ENCODE assay signal across 11 mouse cellular contexts in genomic region chr4:89146291-89146690, GRCm38 (mm10). TPM values are rescaled to one million over a fixed set of nuclear protein-coding genes. Genes with fewer than 3 reads are reported as not detected.
DNase-seq lines count a peak whose midpoint lies in the region; ATAC-seq lines count a peak whose summit lies in the region.
"Had no signal": no experiment of that assay in that cellular context is flagged by ENCODE, and none has a peak within 500 bp of the region (broad histone marks: within the 10 kb centered on the region; RNA-seq: fewer than 3 reads in every experiment).

No protein-coding gene starts in this region.

- peaks cover 4% of the 10 kb centered on the region; the same call in 1 of the 2 replicates for H3K4me1 ChIP-seq in forebrain, embryonic 10.5 days
- no peaks in the 10 kb centered on the region for H3K4me1 ChIP-seq in forebrain, embryonic 16.5 days (replicated peaks; ENCODE audit: control insufficient read depth, insufficient read depth, low read length)
- peaks cover under 1% of the 10 kb centered on the region for H3K4me1 ChIP-seq in liver, embryonic 11.5 days (replicated peaks; ENCODE audit: control insufficient read depth, insufficient read depth, low read length)
- peaks cover 11% of the 10 kb centered on the region for H3K4me1 ChIP-seq in liver, embryonic 12.5 days
- H3K4me1 ChIP-seq: embryonic facial prominence, embryonic 12.5 days; lung, embryonic 15.5 days had no signal

- no peaks in the 10 kb centered on the region for H3K27me3 ChIP-seq in forebrain, embryonic 10.5 days (ENCODE audit: poor library complexity, severe bottlenecking)
- H3K27me3 ChIP-seq in forebrain, embryonic 16.5 days (replicated peaks; ENCODE audit: control insufficient read depth, insufficient read depth, low read length) = no peaks in the 10 kb centered on the region
- no peaks in the 10 kb centered on the region for H3K27me3 ChIP-seq in liver, embryonic 11.5 days (replicated peaks; ENCODE audit: control insufficient read depth, insufficient read depth, low read length)
- H3K27me3 ChIP-seq in liver, embryonic 12.5 days (replicated peaks) = no peaks in the 10 kb centered on the region
- H3K27me3 ChIP-seq: CH12.LX; embryonic facial prominence, embryonic 12.5 days; lung, embryonic 15.5 days had no signal

- H3K9me3 ChIP-seq in forebrain, embryonic 10.5 days = no peaks in the 10 kb centered on the region
- H3K9me3 ChIP-seq in forebrain, embryonic 16.5 days (ENCODE audit: control insufficient read depth, low read length) = no peaks in the 10 kb centered on the region
- no peaks in the 10 kb centered on the region for H3K9me3 ChIP-seq in liver, embryonic 11.5 days (ENCODE audit: control insufficient read depth, low read length)
- no peaks in the 10 kb centered on the region for H3K9me3 ChIP-seq in liver, embryonic 12.5 days (replicated peaks)
- H3K9me3 ChIP-seq: embryonic facial prominence, embryonic 12.5 days; lung, embryonic 15.5 days had no signal

- H3K27ac ChIP-seq in forebrain, embryonic 10.5 days = no peak overlapping the region
- no peak overlapping the region for H3K27ac ChIP-seq in forebrain, embryonic 16.5 days (ENCODE audit: low read length)
- H3K27ac ChIP-seq in liver, embryonic 11.5 days (ENCODE audit: low read depth, low read length) = no peak overlapping the region
- no peak overlapping the region for H3K27ac ChIP-seq in liver, embryonic 12.5 days
- H3K27ac ChIP-seq: embryonic facial prominence, embryonic 12.5 days; lung, embryonic 15.5 days had no signal

- peaks cover 79% of the 10 kb centered on the region for H3K36me3 ChIP-seq in forebrain, embryonic 10.5 days (replicated peaks)
- peaks cover 4% of the 10 kb centered on the region; the same call in 1 of the 2 replicates for H3K36me3 ChIP-seq in forebrain, embryonic 16.5 days (ENCODE audit: control insufficient read depth, insufficient read depth)
- peaks cover 10% of the 10 kb centered on the region; the same call in 1 of the 2 replicates for H3K36me3 ChIP-seq in liver, embryonic 11.5 days (ENCODE audit: control insufficient read depth, insufficient read depth, low read length)
- H3K36me3 ChIP-seq in liver, embryonic 12.5 days = peaks cover 52% of the 10 kb centered on the region

- no peak overlapping the region for H3K9ac ChIP-seq in forebrain, embryonic 16.5 days (replicated peaks; ENCODE audit: low read depth, low read length)
- H3K9ac ChIP-seq in liver, embryonic 11.5 days (ENCODE audit: low read depth, low read length) = no peak overlapping the region
- H3K9ac ChIP-seq in liver, embryonic 12.5 days = no peak overlapping the region
- H3K9ac ChIP-seq: embryonic facial prominence, embryonic 12.5 days; lung, embryonic 15.5 days had no signal

- WGBS in forebrain, embryonic 10.5 days = 51% methylated on average over 3 of the region's 3 CpGs
- 48% methylated on average over 3 of the region's 3 CpGs for WGBS in forebrain, embryonic 16.5 days
- 33% methylated on average over 3 of the region's 3 CpGs for WGBS in liver, embryonic 11.5 days
- 42% methylated on average over 3 of the region's 3 CpGs for WGBS in liver, embryonic 12.5 days (ENCODE audit: insufficient replicate concordance)

- no peak for ATAC-seq in forebrain, embryonic 16.5 days
- ATAC-seq in liver, embryonic 11.5 days (replicated peaks; ENCODE audit: low FRiP score) = no peak
- ATAC-seq in liver, embryonic 12.5 days = no peak
- ATAC-seq in megakaryocyte, adult 5-6 weeks (ENCODE audit: poor library complexity, severe bottlenecking) = peak; percentile 71

- DNase-seq in forebrain, embryonic 10.5 days (ENCODE audit: extremely low spot score, low spot score) = peak; percentile 10
- DNase-seq in liver, embryonic 11.5 days (ENCODE audit: low spot score) = peak; percentile 19
- DNase-seq in brain, adult 2 months (ENCODE audit: low read depth, low spot score) = peak; percentile 57
- no peak for DNase-seq in right cerebral cortex, adult 18-20 months
- DNase-seq in cerebellum, postnatal 4 days (ENCODE audit: low spot score in 2 of 2) = no peak

- H3K4me2 ChIP-seq in forebrain, embryonic 16.5 days (ENCODE audit: low read length) = no peak overlapping the region
- H3K4me2 ChIP-seq in liver, embryonic 11.5 days = no peak overlapping the region
- no peak overlapping the region for H3K4me2 ChIP-seq in liver, embryonic 12.5 days
- H3K4me2 ChIP-seq: embryonic facial prominence, embryonic 12.5 days; lung, embryonic 15.5 days had no signal

- no peak overlapping the region for H3K4me3 ChIP-seq in forebrain, embryonic 10.5 days
- H3K4me3 ChIP-seq in forebrain, embryonic 16.5 days (replicated peaks; ENCODE audit: low read length) = no peak overlapping the region
- no peak overlapping the region for H3K4me3 ChIP-seq in liver, embryonic 11.5 days (ENCODE audit: low read depth, low read length)
- H3K4me3 ChIP-seq in liver, embryonic 12.5 days = no peak overlapping the region
- H3K4me3 ChIP-seq: embryonic facial prominence, embryonic 12.5 days; lung, embryonic 15.5 days had no signal

RNA-seq across cellular contexts. Expression of gene Mtap, which starts 9.4 kb away (rescaled TPM):
- polyA plus RNA-seq in forebrain, embryonic 10.5 days (2016; fragmentation: Nextera tagmentation; extraction: Ambion mirVana) = 138 and 147 TPM in 2 replicates
- polyA plus RNA-seq in forebrain, embryonic 16.5 days (2015; fragmentation: Nextera tagmentation; extraction: Ambion mirVana) = 24.8 and 31.5 TPM in 2 replicates
- 80.2 and 83.7 TPM in 2 replicates for polyA plus RNA-seq in liver, embryonic 11.5 days (2014; fragmentation: Nextera tagmentation; extraction: Ambion mirVana)
- polyA plus RNA-seq in liver, embryonic 12.5 days (2016; fragmentation: Nextera tagmentation; extraction: Ambion mirVana) = 45.7 and 51.2 TPM in 2 replicates
- 17.6 and 21.3 TPM in 2 replicates for total RNA-seq in megakaryocyte, adult 5-6 weeks (2015)
- 16.7 and 18.2 TPM in 2 replicates for total RNA-seq in megakaryocyte, adult 5-6 weeks (2017)
- total RNA-seq: CH12.LX had no signal

Comparison
In these comparisons a context has a peak if more than half of its experiments do, and no peak if none do; other contexts are left out.
1. DNase-seq: peak in forebrain, embryonic 10.5 days (single experiment), liver, embryonic 11.5 days (single experiment) and brain, adult 2 months (single experiment); none in right cerebral cortex, adult 18-20 months (single experiment) and cerebellum, postnatal 4 days (0 of 2).